Mouse (Mus musculus) midbrain, postnatal 0 days (tissue): ENCODE data around the gene Sprr2a1. TPM values are rescaled to one million over a fixed set of nuclear protein-coding genes. Genes with fewer than 3 reads are reported as not detected.
A peak's percentile ranks its signal among the peaks of the same experiment; 100 is the strongest.
"Not testable (repeated sequence)": the region's sequence is repeated elsewhere in the genome, so short reads cannot be mapped to it uniquely, and the experiment has no call there.

Experiments used
- ATAC-seq: fragments of 200-750 bp; cut with Nextera tagmentation; 2 replicates; pipeline ENCODE4 v1.8.0; 2017; ENCODE audit warnings: moderate number of reproducible peaks, mild to moderate bottlenecking, moderate TSS enrichment, moderate library complexity; ENCODE audit not compliant: low FRiP score
- DNase-seq: peaks from one replicate; pipeline ENCODE4 v3.0.0-alpha.2; 2015; ENCODE audit warnings: low spot score
- H3K27ac ChIP-seq: fragments of 300-500 bp; sonication (generic); 2 replicates; pipeline ENCODE4 v1.5.1; 2014; ENCODE audit warnings: low read depth, mild to moderate bottlenecking, low read length, mixed read lengths
- H3K27me3 ChIP-seq: fragments of 300-500 bp; sonication (generic); 2 replicates; pipeline ENCODE4 v1.6.1; 2014; ENCODE audit warnings: low read length, control low read depth, mixed read lengths; ENCODE audit not compliant: insufficient read depth
- H3K36me3 ChIP-seq: fragments of 300-500 bp; sonication (generic); 2 replicates; pipeline ENCODE4 v1.6.1; 2014; ENCODE audit warnings: low read length, control low read depth, mixed read lengths; ENCODE audit not compliant: insufficient read depth
- H3K4me1 ChIP-seq: fragments of 300-500 bp; sonication (generic); 2 replicates; pipeline ENCODE4 v1.6.1; 2014; ENCODE audit warnings: mild to moderate bottlenecking, control low read depth, antibody characterized with exemption, low read length, mixed read lengths; ENCODE audit not compliant: insufficient read depth
- H3K4me2 ChIP-seq: fragments of 300-500 bp; sonication (generic); 2 replicates; pipeline ENCODE4 v1.6.1; 2014; ENCODE audit warnings: low read depth, mild to moderate bottlenecking, low read length, mixed read lengths; ENCODE audit not compliant: poor library complexity, severe bottlenecking
- H3K4me3 ChIP-seq: fragments of 300-500 bp; sonication (generic); 2 replicates; pipeline ENCODE4 v1.5.1; 2014; ENCODE audit warnings: low read depth, mild to moderate bottlenecking, low read length, moderate library complexity
- H3K9ac ChIP-seq: fragments of 300-500 bp; sonication (generic); replicated peaks from 2 replicates; pipeline ENCODE4 v1.6.1; 2014; ENCODE audit warnings: mild to moderate bottlenecking, low read length, moderate library complexity, mixed read lengths; ENCODE audit not compliant: poor library complexity, severe bottlenecking
- H3K9me3 ChIP-seq: fragments of 300-500 bp; sonication (generic); 2 replicates; pipeline ENCODE4 v1.6.1; 2016; ENCODE audit warnings: low read length, control low read depth
- WGBS: fragments of 180-500 bp; shearing (Covaris S2); extraction: QIAGEN DNeasy Blood & Tissue Kit; methylation state at CpG from one replicate; pipeline ENCODE4 v1.1.7; 2014; 5-methylcytosine and 5-hydroxymethylcytosine counted together
- polyA plus RNA-seq: library from polyadenylated mRNA; unstranded; fragments of >200 nt; fragmentation: Nextera tagmentation; extraction: Ambion mirVana; gene quantifications from 2 replicates; pipeline ENCODE4 v1.2.1, GENCODE M21; 2015
- total RNA-seq: library from RNA; depleted of rRNA; stranded (reverse); fragments of >200 nt; gene quantifications from 2 replicates; pipeline ENCODE4 v1.2.3, GENCODE M21; 2014

Gene Sprr2a1
- total and polyA plus RNA-seq, 2 experiments from 2014 or later = not detected

GRCm38 (mm10) chr3:92223708-92224107, 8.1 kb downstream of the Sprr2a1 start:
- not testable (repeated sequence) for H3K9me3 ChIP-seq, H3K4me2 ChIP-seq, H3K4me3 ChIP-seq, H3K27ac ChIP-seq, H3K9ac ChIP-seq, DNase-seq, H3K4me1 ChIP-seq, H3K27me3 ChIP-seq, H3K36me3 ChIP-seq
- peak; percentile 43; the same call in 1 of the 2 replicates for ATAC-seq

GRCm38 (mm10) chr3:92227410-92227809, 11.8 kb downstream of the Sprr2a1 start:
- ATAC-seq, H3K27me3 ChIP-seq, H3K9ac ChIP-seq, H3K4me3 ChIP-seq, H3K4me2 ChIP-seq, H3K9me3 ChIP-seq, H3K27ac ChIP-seq, H3K36me3 ChIP-seq, DNase-seq, H3K4me1 ChIP-seq: not testable (repeated sequence)
- 67% methylated on average over 3 of the region's 3 CpGs for WGBS

- not testable (repeated sequence) for H3K9ac ChIP-seq, H3K36me3 ChIP-seq, H3K9me3 ChIP-seq, H3K4me2 ChIP-seq, H3K27me3 ChIP-seq, H3K27ac ChIP-seq, ATAC-seq, H3K4me1 ChIP-seq, DNase-seq, H3K4me3 ChIP-seq
- WGBS = no CpG with 5 or more reads among the region's 5 CpGs
These were observed 21.0 kb downstream of the Sprr2a1 start for GRCm38 (mm10) chr3:92236463-92237189.

GRCm38 (mm10) chr3:92238736-92239135, 23.1 kb downstream of the Sprr2a1 start:
- not testable (repeated sequence) for H3K27ac ChIP-seq, ATAC-seq, H3K4me2 ChIP-seq, H3K36me3 ChIP-seq, H3K9ac ChIP-seq, H3K4me1 ChIP-seq, H3K27me3 ChIP-seq, H3K4me3 ChIP-seq, H3K9me3 ChIP-seq, DNase-seq

GRCm38 (mm10) chr3:92239197-92239596, 23.6 kb downstream of the Sprr2a1 start:
- not testable (repeated sequence) for H3K4me3 ChIP-seq, H3K27me3 ChIP-seq, H3K9ac ChIP-seq, H3K4me2 ChIP-seq, H3K36me3 ChIP-seq, H3K27ac ChIP-seq, H3K9me3 ChIP-seq, DNase-seq, H3K4me1 ChIP-seq
- peak; percentile 10; the same call in 1 of the 2 replicates for ATAC-seq
- WGBS = no CpG with 5 or more reads among the region's 1 CpGs

GRCm38 (mm10) chr3:92244833-92245232, 29.2 kb downstream of the Sprr2a1 start:
- H3K36me3 ChIP-seq, H3K9me3 ChIP-seq, DNase-seq, H3K9ac ChIP-seq, H3K4me1 ChIP-seq, ATAC-seq, H3K27ac ChIP-seq, H3K4me3 ChIP-seq, H3K27me3 ChIP-seq, H3K4me2 ChIP-seq: not testable (repeated sequence)

- not testable (repeated sequence) for H3K27ac ChIP-seq, H3K36me3 ChIP-seq, DNase-seq, H3K4me2 ChIP-seq, H3K9ac ChIP-seq, H3K9me3 ChIP-seq, ATAC-seq, H3K4me1 ChIP-seq, H3K4me3 ChIP-seq, H3K27me3 ChIP-seq
- WGBS = no CpG with 5 or more reads among the region's 10 CpGs
These were observed 30.6 kb downstream of the Sprr2a1 start for GRCm38 (mm10) chr3:92246245-92246644.

GRCm38 (mm10) chr3:92248494-92248893, 32.9 kb downstream of the Sprr2a1 start:
- not testable (repeated sequence) for H3K9ac ChIP-seq, H3K36me3 ChIP-seq, H3K9me3 ChIP-seq, H3K4me2 ChIP-seq, H3K4me3 ChIP-seq, H3K4me1 ChIP-seq, DNase-seq, H3K27me3 ChIP-seq, H3K27ac ChIP-seq
- ATAC-seq = 0 out of 2 replicates have a peak, but pooled peaks have one; percentile 29

GRCm38 (mm10) chr3:92250450-92250849, 34.9 kb downstream of the Sprr2a1 start:
- H3K27ac ChIP-seq, H3K4me3 ChIP-seq, H3K36me3 ChIP-seq, H3K4me2 ChIP-seq, H3K9me3 ChIP-seq, DNase-seq, H3K9ac ChIP-seq, H3K27me3 ChIP-seq, H3K4me1 ChIP-seq: not testable (repeated sequence)
- 0 out of 2 replicates have a peak, but pooled peaks have one; percentile 20 for ATAC-seq
- WGBS = 91% methylated on average over 1 of the region's 2 CpGs
